Mouse (Mus musculus): ENCODE results near the gene A4gnt.

DNA sequence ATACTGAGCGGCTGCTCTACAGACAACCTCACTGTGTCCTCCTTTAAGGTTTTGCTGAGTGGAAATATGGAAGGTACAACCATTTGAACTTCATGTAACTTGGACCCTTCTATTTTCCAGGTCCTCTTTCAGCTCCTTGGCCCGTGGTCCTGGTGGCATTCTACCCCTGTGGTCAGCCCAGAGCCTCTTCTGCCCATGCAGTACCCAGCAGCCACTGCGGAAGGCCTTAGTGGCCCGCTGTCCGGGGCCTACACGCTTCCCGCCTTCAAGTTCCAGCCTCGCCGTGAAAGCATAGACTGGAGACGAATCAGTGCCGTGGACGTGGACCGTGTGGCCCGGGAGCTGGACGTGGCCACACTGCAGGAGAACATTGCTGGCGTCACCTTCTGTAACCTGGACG is 24.9 kb downstream of the A4gnt start:
- TF ChIP-seq CTCF (IDR thresholded peaks at IDR 0.05; ENCODE audit: extremely low read depth, insufficient read depth, insufficient read length, insufficient replicate concordance) (no peak), POLR2A (IDR thresholded peaks at IDR 0.05; ENCODE audit: low read depth, low read length) (no peak)

Measured in spleen, adult 2 months (tissue).